Mouse (Mus musculus): ENCODE data around the gene Slc4a8. TPM values are rescaled to one million over a fixed set of nuclear protein-coding genes. Genes with fewer than 3 reads are reported as not detected.

The Slc4a8 gene
- total RNA-seq, 2 experiments from 2014 or later, result 66.2 to 80.7 TPM

DNA sequence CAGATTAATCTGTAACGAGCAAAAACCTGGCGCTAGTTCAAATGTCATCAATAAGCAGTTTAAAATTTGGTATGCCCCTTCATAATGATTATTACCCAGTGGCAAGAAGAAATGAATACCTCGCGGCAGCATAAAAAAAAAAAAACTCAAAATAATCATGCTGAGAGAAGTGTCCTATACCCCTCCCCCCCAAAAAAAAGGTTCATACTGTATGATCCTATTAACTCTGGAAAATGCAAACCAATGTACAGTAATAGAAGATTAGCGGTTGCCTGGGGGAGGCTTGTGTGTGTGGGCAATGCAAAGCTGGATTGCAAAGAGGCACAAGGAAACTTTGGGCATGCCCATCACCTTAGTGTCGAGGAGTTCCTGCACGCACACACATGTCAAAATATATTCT lies 108.0 kb downstream of the Slc4a8 start, which contains the start of gene Scn8a:
TSS of gene Scn8a (plus strand) at position 301 of the 400 bp plus-strand sequence.
- intact Hi-C loops (cut with DNase I), result no loop called here
- no peak for DNase-seq (ENCODE audit: low spot score in 2 of 2)

GRCm38 (mm10) chr15:100870001-100870774 lies 108.6 kb downstream of the Slc4a8 start:
- intact Hi-C loops (cut with DNase I), result loop anchor here (2.0 to 5.0 kb wide), 3 partner anchors 38 to 92 kb away; no protein-coding TSS in a partner anchor
- DNase-seq (ENCODE audit: low spot score in 2 of 2), result peak; percentile 78 to 87

DNA sequence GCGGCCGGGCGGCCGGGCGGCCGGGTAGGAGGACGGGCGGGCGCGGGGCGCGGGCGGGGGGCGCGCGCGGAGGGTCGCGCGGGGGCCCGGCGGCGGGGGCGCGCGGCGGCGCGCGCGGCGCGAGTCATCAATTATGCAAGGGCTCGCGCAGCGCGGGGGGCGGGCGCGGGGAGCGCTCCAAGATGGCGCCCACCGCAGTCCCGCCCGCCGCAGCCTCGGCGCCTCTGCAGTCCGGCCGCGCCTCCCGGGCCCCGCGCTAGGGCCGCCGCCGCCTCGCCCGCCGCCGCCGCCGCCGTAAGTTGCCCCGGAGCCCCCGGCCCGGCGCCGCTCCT lies 109.2 kb downstream of the Slc4a8 start:
- intact Hi-C loops (cut with DNase I), result loop anchor here (2.0 to 5.0 kb wide), 3 partner anchors 38 to 92 kb away; no protein-coding TSS in a partner anchor
- peak; percentile 59 to 77 for DNase-seq (ENCODE audit: low spot score in 2 of 2)

DNA sequence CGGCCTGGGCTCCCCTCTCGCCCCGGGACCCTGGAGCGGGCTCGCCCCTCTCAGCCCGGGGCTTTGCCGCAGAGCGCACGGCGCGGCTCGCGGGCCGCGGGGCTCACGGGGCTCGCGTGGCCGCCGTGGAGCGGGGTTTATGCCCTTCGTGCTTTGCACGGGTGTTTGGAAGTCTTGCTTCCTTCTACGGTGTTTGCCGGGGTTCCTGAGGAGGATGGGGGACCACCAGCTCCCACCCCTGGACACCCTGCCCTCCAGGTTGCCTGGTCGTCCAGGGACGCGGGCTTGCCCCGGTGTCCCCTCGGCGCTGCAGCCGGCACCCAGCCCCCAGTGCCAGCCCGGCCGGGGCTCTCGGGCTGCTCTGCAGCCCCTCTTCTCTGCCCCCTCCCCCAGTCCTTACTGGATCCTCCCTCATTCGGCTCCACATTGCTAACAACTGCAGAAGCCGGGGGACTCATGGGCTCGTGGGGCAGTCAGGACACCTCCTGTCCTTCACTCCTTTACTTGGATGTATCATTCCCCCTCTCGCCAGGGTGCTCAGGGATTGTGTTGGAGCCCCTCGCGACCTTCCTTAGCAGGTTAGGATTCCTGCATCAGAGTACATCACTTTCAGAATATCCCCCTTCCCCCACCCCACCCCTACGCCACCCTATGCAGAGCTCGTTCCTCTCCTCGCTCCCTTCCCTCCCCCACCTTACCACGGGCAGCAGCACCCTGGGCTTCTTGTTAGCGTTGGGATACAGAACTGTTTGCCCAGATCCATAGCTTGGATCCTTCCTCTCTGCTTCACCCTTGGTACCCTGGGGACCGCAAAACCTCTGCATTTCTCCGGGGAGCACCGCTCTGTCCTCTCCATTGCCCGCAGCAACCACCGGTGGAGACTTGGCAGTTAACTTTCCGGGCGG lies 109.8 kb downstream of the Slc4a8 start:
- intact Hi-C loops (cut with DNase I), result loop anchor here (2.0 to 5.0 kb wide), 3 partner anchors 39 to 91 kb away; no protein-coding TSS in a partner anchor
- DNase-seq (ENCODE audit: low spot score in 2 of 2), result peak in 1 of 2 experiments; percentile 57

DNA sequence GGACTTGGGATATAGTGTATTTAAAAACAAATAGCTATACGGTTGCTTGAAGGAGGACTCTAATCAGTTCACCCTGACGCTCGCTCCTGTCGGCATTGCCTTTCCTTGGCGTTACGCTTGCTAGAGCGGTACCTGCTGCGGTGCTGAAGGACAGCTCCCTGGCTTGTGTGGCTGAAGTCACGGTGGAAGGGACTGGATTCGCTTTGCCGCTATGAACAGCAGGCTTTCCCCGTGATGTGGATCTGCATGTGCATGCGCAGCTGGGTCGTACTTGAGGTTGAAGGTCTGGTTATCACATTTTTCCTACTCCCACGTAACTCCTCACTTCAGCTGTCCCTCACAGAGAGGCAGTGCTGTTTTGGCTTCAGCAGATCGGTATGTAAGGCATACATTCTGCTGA lies 111.6 kb downstream of the Slc4a8 start:
- DNase-seq (ENCODE audit: low spot score in 2 of 2), result peak; percentile 50 to 59
- intact Hi-C loops (cut with DNase I), result loop anchor here (5.0 kb wide), 2 partner anchors 41 to 89 kb away; no protein-coding TSS in a partner anchor

Other genes starting within 250 kb of the Slc4a8 start
- gene Tfcp2, start 209.7 kb upstream of the Slc4a8 start, total RNA-seq (2021), result 10 to 100 TPM; 26.2 to 33.1 TPM
- 100 to 1,000 TPM; 128 to 140 TPM for gene Pou6f1, start 161.8 kb upstream of the Slc4a8 start, total RNA-seq (2021)
- gene Dazap2, start 146.4 kb upstream of the Slc4a8 start, total RNA-seq (2021), result 100 to 1,000 TPM; 106 to 120 TPM
- gene Smagp, start 124.8 kb upstream of the Slc4a8 start, total RNA-seq (2021), result 1 to 10 TPM; 1.8 to 1.9 TPM
- 1 to 10 TPM; 4.5 to 6.2 TPM for gene Bin2, start 92.2 kb upstream of the Slc4a8 start, total RNA-seq (2021)
- gene Cela1, start 73.8 kb upstream of the Slc4a8 start, total RNA-seq (2021), result 1 to 10 TPM; 3.6 to 4.4 TPM
- gene Galnt6, start 32.4 kb upstream of the Slc4a8 start, total RNA-seq (2021), result 1 to 10 TPM; 3.7 to 7.7 TPM
- 100 to 1,000 TPM; 222 to 250 TPM for gene Scn8a, start 108.1 kb downstream of the Slc4a8 start, total RNA-seq (2021)

All from left cerebral cortex, postnatal 36 days (tissue).